Mouse (Mus musculus): Measurements from ENCODE around the gene Slc35d2. TPM values are rescaled to one million over a fixed set of nuclear protein-coding genes. Genes with fewer than 3 reads are reported as not detected.

Gene Slc35d2
- polyA plus RNA-seq, 1 experiment from 2014 or later = 2.5 TPM

DNA sequence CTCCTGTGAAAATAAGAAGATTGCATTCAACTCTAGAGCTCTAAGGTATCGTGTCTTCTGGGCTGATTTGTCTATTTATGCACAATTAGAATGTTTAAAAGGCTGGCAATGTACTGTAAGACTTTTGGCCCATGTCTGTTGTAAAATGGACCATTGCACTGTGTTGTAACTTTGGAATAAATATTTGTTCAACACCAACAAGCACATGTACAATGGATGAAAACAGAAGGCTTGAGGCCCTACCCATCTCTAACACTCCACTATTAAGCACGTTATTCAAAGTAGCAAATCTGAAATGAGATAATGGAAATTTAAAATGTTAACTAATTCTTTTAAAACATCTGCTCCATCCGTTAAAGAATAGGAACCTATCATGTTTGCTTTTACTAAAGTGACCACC, 22.1 kb downstream of the Slc35d2 start:
- Histone ChIP-seq H3K27me3 (replicated peaks; ENCODE audit: low read depth, poor library complexity, severe bottlenecking) (peaks cover 11% of the 10 kb centered on the region; the same call in 1 of the 2 replicates), H3K27ac (replicated peaks) (0 out of 2 replicates have a peak overlapping the region, but pooled peaks have one; percentile 35)
- no peak for DNase-seq (ENCODE audit: low spot score)

GRCm38 (mm10) chr13:64105690-64106089, 23.5 kb downstream of the Slc35d2 start:
- Histone ChIP-seq H3K36me3 (replicated peaks) (no peaks in the 10 kb centered on the region), H3K9me3 (no peaks in the 10 kb centered on the region), H3K27me3 (replicated peaks; ENCODE audit: low read depth, poor library complexity, severe bottlenecking) (peaks cover 11% of the 10 kb centered on the region; the same call in 1 of the 2 replicates), H3K4me3 (no peak overlapping the region), H3K4me1 (peaks cover 17% of the 10 kb centered on the region), H3K27ac (replicated peaks) (no peak overlapping the region)
- WGBS = 93% methylated on average over 3 of the region's 3 CpGs
- no peak for DNase-seq (ENCODE audit: low spot score)

More for the DNA sequence above, 22.1 kb downstream of the Slc35d2 start:
- 61% methylated on average over 3 of the region's 3 CpGs for WGBS
- H3K4me1 ChIP-seq = peaks cover 17% of the 10 kb centered on the region
- H3K9me3 ChIP-seq = no peaks in the 10 kb centered on the region
- H3K36me3 ChIP-seq (replicated peaks) = no peaks in the 10 kb centered on the region
- no peak overlapping the region for H3K4me3 ChIP-seq

GRCm38 (mm10) chr13:64100186-64100585, 29.0 kb downstream of the Slc35d2 start:
- no peaks in the 10 kb centered on the region for H3K9me3 ChIP-seq
- WGBS = 70% methylated on average over 3 of the region's 3 CpGs
- no peaks in the 10 kb centered on the region for H3K4me1 ChIP-seq
- H3K27ac ChIP-seq (replicated peaks) = no peak overlapping the region
- H3K4me3 ChIP-seq = no peak overlapping the region
- H3K36me3 ChIP-seq (replicated peaks) = no peaks in the 10 kb centered on the region
- no peak for DNase-seq (ENCODE audit: low spot score)
- H3K27me3 ChIP-seq (replicated peaks; ENCODE audit: low read depth, poor library complexity, severe bottlenecking) = peaks cover 7% of the 10 kb centered on the region; the same call in 1 of the 2 replicates

GRCm38 (mm10) chr13:64098992-64099391, 30.2 kb downstream of the Slc35d2 start:
- peak; percentile 44 for DNase-seq (ENCODE audit: low spot score)
- WGBS = 67% methylated on average over 9 of the region's 9 CpGs
- H3K4me3 ChIP-seq = no peak overlapping the region
- H3K9me3 ChIP-seq = no peaks in the 10 kb centered on the region
- no peaks in the 10 kb centered on the region for H3K36me3 ChIP-seq (replicated peaks)
- no peak overlapping the region for H3K27ac ChIP-seq (replicated peaks)
- H3K4me1 ChIP-seq = no peaks in the 10 kb centered on the region
- 0 out of 2 replicates have a peak, but pooled peaks cover 7% of the 10 kb centered on the region for H3K27me3 ChIP-seq (replicated peaks; ENCODE audit: low read depth, poor library complexity, severe bottlenecking)

- Histone ChIP-seq H3K9me3 (no peaks in the 10 kb centered on the region), H3K36me3 (replicated peaks) (no peaks in the 10 kb centered on the region), H3K27ac (replicated peaks) (no peak overlapping the region), H3K27me3 (replicated peaks; ENCODE audit: low read depth, poor library complexity, severe bottlenecking) (no peaks in the 10 kb centered on the region), H3K4me1 (peaks cover 19% of the 10 kb centered on the region), H3K4me3 (no peak overlapping the region)
- DNase-seq (ENCODE audit: low spot score) = peak; percentile 78
- 8% methylated on average over 1 of the region's 1 CpGs for WGBS
Observed at GRCm38 (mm10) chr13:64093341-64093740, 35.8 kb downstream of the Slc35d2 start.

- Histone ChIP-seq H3K27me3 (replicated peaks; ENCODE audit: low read depth, poor library complexity, severe bottlenecking) (no peaks in the 10 kb centered on the region), H3K4me3 (no peak overlapping the region), H3K4me1 (peaks cover 19% of the 10 kb centered on the region), H3K9me3 (no peaks in the 10 kb centered on the region), H3K27ac (replicated peaks) (peak overlapping the region; percentile 48; the same call in 1 of the 2 replicates), H3K36me3 (replicated peaks) (no peaks in the 10 kb centered on the region)
- WGBS = 74% methylated on average over 6 of the region's 6 CpGs
- no peak for DNase-seq (ENCODE audit: low spot score)
Observed at GRCm38 (mm10) chr13:64092752-64093151, 36.4 kb downstream of the Slc35d2 start.

GRCm38 (mm10) chr13:64092141-64092540, 37.0 kb downstream of the Slc35d2 start:
- Histone ChIP-seq H3K27ac (replicated peaks) (no peak overlapping the region; the same call in 1 of the 2 replicates), H3K27me3 (replicated peaks; ENCODE audit: low read depth, poor library complexity, severe bottlenecking) (no peaks in the 10 kb centered on the region), H3K9me3 (no peaks in the 10 kb centered on the region), H3K4me1 (peaks cover 19% of the 10 kb centered on the region), H3K4me3 (no peak overlapping the region), H3K36me3 (replicated peaks) (no peaks in the 10 kb centered on the region)
- WGBS = 64% methylated on average over 3 of the region's 3 CpGs
- no peak for DNase-seq (ENCODE audit: low spot score)

DNA sequence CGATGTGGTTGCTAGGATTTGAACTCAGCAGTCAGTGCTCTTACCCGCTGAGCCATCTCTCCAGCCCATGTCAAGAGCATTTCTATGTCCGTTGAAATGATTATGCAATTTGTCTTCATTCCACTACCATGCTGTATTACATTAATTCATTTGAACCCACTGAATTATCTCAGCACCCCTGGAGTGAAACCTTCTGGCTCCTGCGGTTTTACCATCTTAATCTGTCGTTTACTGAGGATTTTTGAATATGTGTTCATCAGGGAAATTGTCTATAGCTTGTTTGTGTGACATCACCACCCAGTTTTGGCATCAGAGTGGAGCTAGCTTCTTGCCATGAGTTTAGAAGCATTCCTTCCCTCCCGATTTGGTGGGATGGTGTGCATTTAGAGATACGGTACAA, 38.2 kb downstream of the Slc35d2 start:
- H3K36me3 ChIP-seq (replicated peaks) = no peaks in the 10 kb centered on the region
- H3K4me1 ChIP-seq = peaks cover 19% of the 10 kb centered on the region
- WGBS = 82% methylated on average over 7 of the region's 7 CpGs
- H3K4me3 ChIP-seq = no peak overlapping the region
- H3K27ac ChIP-seq (replicated peaks) = no peak overlapping the region
- H3K9me3 ChIP-seq = no peaks in the 10 kb centered on the region
- no peak for DNase-seq (ENCODE audit: low spot score)
- no peaks in the 10 kb centered on the region for H3K27me3 ChIP-seq (replicated peaks; ENCODE audit: low read depth, poor library complexity, severe bottlenecking)

DNA sequence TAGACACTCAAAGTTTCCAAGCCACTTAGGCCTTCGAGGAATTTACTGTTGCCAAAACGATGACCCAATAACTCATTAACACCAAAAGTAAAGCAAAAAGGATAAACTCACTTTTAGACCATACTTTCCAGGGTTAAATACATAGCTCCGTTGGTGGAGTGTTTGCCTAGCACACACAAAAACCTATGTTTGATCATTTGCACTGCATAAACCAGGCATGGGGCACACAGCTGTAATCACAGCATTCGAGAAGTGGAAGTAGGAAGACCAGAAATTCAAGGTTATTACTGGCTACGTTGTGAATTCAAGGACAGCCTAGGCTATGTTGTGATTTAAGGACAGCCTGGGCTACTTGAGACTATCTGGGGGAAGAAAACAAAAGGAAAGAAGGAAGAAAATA, 38.9 kb downstream of the Slc35d2 start:
- DNase-seq (ENCODE audit: low spot score) = no peak
- no peaks in the 10 kb centered on the region for H3K9me3 ChIP-seq
- WGBS = 87% methylated on average over 5 of the region's 5 CpGs
- peaks cover 19% of the 10 kb centered on the region for H3K4me1 ChIP-seq
- no peaks in the 10 kb centered on the region for H3K36me3 ChIP-seq (replicated peaks)
- no peak overlapping the region for H3K4me3 ChIP-seq
- no peak overlapping the region for H3K27ac ChIP-seq (replicated peaks)
- H3K27me3 ChIP-seq (replicated peaks; ENCODE audit: low read depth, poor library complexity, severe bottlenecking) = no peaks in the 10 kb centered on the region

DNA sequence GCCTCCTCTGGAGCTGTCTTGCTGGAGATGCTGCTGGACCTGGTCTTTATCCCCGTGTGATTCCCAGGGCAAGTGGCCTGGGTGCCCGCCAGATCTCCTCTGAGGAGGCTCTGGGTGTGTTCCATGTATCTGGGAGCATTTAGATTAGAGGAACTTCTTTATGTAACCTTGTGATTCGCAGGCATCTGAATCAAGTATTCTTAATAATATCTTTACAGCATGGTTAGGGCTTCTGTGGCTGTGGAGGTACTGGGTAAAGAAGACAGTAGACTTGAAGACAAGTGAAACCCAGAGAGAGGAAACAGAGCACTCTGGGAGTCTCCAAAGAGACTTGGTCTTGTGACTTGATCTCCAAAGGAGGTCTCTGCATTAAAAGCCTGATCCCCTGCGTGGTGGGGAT, 40.0 kb downstream of the Slc35d2 start, which contains the start of gene Hsd17b3:
Hsd17b3 (minus strand) TSS at position 101 of the 400 bp plus-strand sequence.
- no peaks in the 10 kb centered on the region for H3K9me3 ChIP-seq
- no peak for DNase-seq (ENCODE audit: low spot score)
- no peak within 1 kb of the TSS for H3K27ac ChIP-seq (replicated peaks)
- no peaks in the 10 kb centered on the region for H3K36me3 ChIP-seq (replicated peaks)
- H3K4me1 ChIP-seq = peaks cover 19% of the 10 kb centered on the region
- no peak within 1 kb of the TSS for H3K4me3 ChIP-seq
- H3K27me3 ChIP-seq (replicated peaks; ENCODE audit: low read depth, poor library complexity, severe bottlenecking) = no peaks in the 10 kb centered on the region
- WGBS = 77% methylated on average over 4 of the region's 4 CpGs

DNA sequence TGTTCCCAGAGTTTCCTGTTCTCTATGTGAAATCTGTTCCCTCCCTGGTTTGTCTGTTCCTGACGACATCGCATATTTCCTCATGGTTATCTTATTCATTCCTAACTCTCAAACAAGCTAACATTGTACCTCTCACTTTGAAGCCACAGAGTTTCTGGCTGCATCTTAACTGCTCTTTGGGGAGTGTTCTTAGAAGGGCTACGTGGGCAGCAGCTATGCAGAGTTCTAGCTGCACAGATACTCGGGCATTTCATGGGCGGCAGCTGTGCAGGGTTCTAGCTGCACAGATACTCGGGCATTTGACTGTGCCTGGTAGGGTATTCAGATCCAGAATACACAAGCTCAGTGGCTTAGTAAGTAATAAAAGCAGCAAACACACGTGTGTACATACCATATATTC, 41.1 kb downstream of the Slc35d2 start:
- WGBS = 88% methylated on average over 7 of the region's 7 CpGs
- H3K4me1 ChIP-seq = peaks cover 16% of the 10 kb centered on the region
- DNase-seq (ENCODE audit: low spot score) = no peak
- no peak overlapping the region for H3K27ac ChIP-seq (replicated peaks)
- H3K36me3 ChIP-seq (replicated peaks) = no peaks in the 10 kb centered on the region
- no peaks in the 10 kb centered on the region for H3K9me3 ChIP-seq
- no peak overlapping the region for H3K4me3 ChIP-seq
- 0 out of 2 replicates have a peak, but pooled peaks cover 4% of the 10 kb centered on the region for H3K27me3 ChIP-seq (replicated peaks; ENCODE audit: low read depth, poor library complexity, severe bottlenecking)

- 93% methylated on average over 5 of the region's 5 CpGs for WGBS
- no peaks in the 10 kb centered on the region for H3K9me3 ChIP-seq
Observed at GRCm38 (mm10) chr13:64086036-64086435, 43.1 kb downstream of the Slc35d2 start.

DNA sequence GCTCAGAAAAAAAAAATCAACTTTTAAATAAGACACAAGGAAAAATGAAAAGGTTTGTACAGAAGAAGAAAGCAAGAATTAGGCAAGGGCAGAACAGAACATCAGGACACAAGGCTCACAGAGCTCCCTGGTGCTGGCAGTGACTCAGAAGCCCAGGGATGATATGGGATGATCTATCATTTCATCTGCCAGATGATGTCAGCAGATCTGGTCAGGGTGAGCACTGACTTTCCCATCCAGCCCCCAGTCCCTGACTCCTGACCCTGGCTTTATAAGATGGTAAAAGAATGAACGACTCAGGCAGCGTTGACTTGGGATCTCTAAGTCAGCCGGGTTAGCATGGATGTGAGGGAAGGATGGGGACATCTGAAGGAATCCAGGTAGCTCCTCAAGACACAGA, 45.8 kb downstream of the Slc35d2 start:
- Histone ChIP-seq H3K4me1 (peaks cover 18% of the 10 kb centered on the region), H3K27ac (replicated peaks) (no peak overlapping the region), H3K27me3 (replicated peaks; ENCODE audit: low read depth, poor library complexity, severe bottlenecking) (peaks cover 19% of the 10 kb centered on the region; the same call in 1 of the 2 replicates), H3K9me3 (no peaks in the 10 kb centered on the region), H3K4me3 (no peak overlapping the region), H3K36me3 (replicated peaks) (no peaks in the 10 kb centered on the region)
- no peak for DNase-seq (ENCODE audit: low spot score)
- 84% methylated on average over 3 of the region's 3 CpGs for WGBS

More at GRCm38 (mm10) chr13:64086036-64086435, 43.1 kb downstream of the Slc35d2 start:
- no peak overlapping the region for H3K27ac ChIP-seq (replicated peaks)
- no peak for DNase-seq (ENCODE audit: low spot score)
- peaks cover 18% of the 10 kb centered on the region; the same call in 1 of the 2 replicates for H3K27me3 ChIP-seq (replicated peaks; ENCODE audit: low read depth, poor library complexity, severe bottlenecking)
- no peaks in the 10 kb centered on the region for H3K36me3 ChIP-seq (replicated peaks)
- H3K4me1 ChIP-seq = peaks cover 12% of the 10 kb centered on the region
- H3K4me3 ChIP-seq = no peak overlapping the region
